Mouse (Mus musculus): ENCODE data around the gene Cd81.

Cd81 gene

GRCm38 (mm10) chr7:143052626-143053007 is at the start of gene Cd81:
TSS of gene Cd81 (plus strand) at chr7:143052739.
- peak; percentile 92 for DNase-seq (ENCODE audit: low read depth, low spot score)

GRCm38 (mm10) chr7:143004727-143005343 is 47.7 kb upstream of the Cd81 start, which contains the start of gene Tspan32:
TSS of gene Tspan32 (plus strand) at chr7:143005046.
- no peak for DNase-seq (ENCODE audit: low read depth, low spot score)

- DNase-seq (ENCODE audit: low read depth, low spot score), result no peak
Observed at GRCm38 (mm10) chr7:143005344-143006096, 47.0 kb upstream of the Cd81 start.

- DNase-seq (ENCODE audit: low read depth, low spot score), result no peak
Observed at GRCm38 (mm10) chr7:143006097-143006755, 46.3 kb upstream of the Cd81 start.

GRCm38 (mm10) chr7:143006756-143007598 is 45.6 kb upstream of the Cd81 start:
- no peak for DNase-seq (ENCODE audit: low read depth, low spot score)

GRCm38 (mm10) chr7:143007599-143008369 is 44.8 kb upstream of the Cd81 start:
- DNase-seq (ENCODE audit: low read depth, low spot score), result peak; percentile 92

GRCm38 (mm10) chr7:143008370-143008926 is 44.1 kb upstream of the Cd81 start:
- no peak for DNase-seq (ENCODE audit: low read depth, low spot score)

GRCm38 (mm10) chr7:143008996-143009665 is 43.4 kb upstream of the Cd81 start:
- no peak for DNase-seq (ENCODE audit: low read depth, low spot score)

- peak; percentile 33 for DNase-seq (ENCODE audit: low read depth, low spot score)
Observed at GRCm38 (mm10) chr7:143009996-143010395, 42.5 kb upstream of the Cd81 start.

- no peak for DNase-seq (ENCODE audit: low read depth, low spot score)
Observed at GRCm38 (mm10) chr7:143011226-143011625, 41.3 kb upstream of the Cd81 start.

GRCm38 (mm10) chr7:143012230-143012875 is 40.2 kb upstream of the Cd81 start:
- DNase-seq (ENCODE audit: low read depth, low spot score), result no peak

GRCm38 (mm10) chr7:143013420-143014178 is 38.9 kb upstream of the Cd81 start:
- DNase-seq (ENCODE audit: low read depth, low spot score), result no peak

- DNase-seq (ENCODE audit: low read depth, low spot score), result no peak
Observed at GRCm38 (mm10) chr7:143014862-143015659, 37.5 kb upstream of the Cd81 start.

GRCm38 (mm10) chr7:143015755-143016423 is 36.6 kb upstream of the Cd81 start:
- DNase-seq (ENCODE audit: low read depth, low spot score), result no peak

GRCm38 (mm10) chr7:143016424-143017142 is 36.0 kb upstream of the Cd81 start:
- DNase-seq (ENCODE audit: low read depth, low spot score), result no peak

GRCm38 (mm10) chr7:143017181-143017580 is 35.4 kb upstream of the Cd81 start:
- no peak for DNase-seq (ENCODE audit: low read depth, low spot score)

GRCm38 (mm10) chr7:143020040-143020439 is 32.5 kb upstream of the Cd81 start:
- DNase-seq (ENCODE audit: low read depth, low spot score), result no peak
